Mouse (Mus musculus): ENCODE results near the gene 4930558K02Rik.

Gene 4930558K02Rik

DNA sequence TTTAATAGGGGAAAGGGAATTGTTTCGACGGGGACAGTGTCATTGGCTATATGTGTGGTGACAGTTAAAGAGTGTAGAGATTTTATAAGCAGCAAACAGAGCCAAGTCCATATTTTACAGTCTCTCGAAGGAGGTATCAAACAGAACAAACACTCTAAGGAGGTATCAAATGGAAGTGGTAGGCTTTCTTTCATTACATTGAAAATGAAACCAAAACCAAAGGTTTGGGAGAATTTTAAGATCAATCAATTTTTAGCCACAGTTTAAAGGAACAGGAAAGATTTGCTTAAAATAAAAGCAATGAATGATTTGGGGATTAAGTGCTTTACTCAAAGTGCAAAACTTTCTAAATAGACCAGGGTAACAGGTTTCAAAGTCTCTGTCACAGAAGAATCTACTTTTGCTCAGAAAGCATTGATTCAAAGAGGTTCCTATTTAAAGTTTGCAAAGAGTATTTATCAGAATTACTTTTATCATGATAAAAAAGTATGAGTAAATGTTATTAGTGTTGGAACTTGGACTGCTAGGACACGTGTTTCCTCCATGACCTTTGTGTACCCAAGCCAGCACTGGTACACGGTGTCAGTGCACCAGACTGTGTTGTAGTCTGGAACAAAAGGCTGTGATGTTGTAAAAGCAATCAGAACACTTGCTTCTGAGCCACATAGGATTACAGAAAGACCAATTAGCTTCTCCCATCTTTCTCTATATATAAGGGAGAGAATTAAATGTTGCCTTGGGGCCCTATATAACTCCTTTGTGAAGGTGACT is 28.2 kb downstream of the 4930558K02Rik start:
- DNase-seq: no peak

- DNase-seq: no peak
Measured at GRCm38 (mm10) chr1:161942082-161942481, 37.4 kb downstream of the 4930558K02Rik start.

DNA sequence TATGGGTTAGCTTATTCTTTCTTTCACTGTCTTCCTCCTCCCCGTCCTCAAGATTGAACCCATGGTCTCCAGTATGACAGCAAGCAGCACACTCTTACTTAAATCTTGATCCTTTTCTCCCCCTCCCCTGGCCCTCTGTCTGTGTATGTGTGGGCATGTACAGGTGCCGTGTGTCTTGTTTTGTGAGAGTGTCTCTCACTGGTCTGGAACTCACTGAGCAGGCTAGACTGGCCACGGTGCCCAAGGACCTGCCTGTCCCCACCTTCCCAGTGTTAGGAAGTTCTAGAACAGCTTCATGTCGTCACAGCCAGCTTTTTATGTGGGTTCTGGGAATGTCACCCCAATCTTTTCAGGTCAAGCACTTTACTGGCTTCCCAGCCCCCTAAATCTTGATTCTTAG is 47.1 kb downstream of the 4930558K02Rik start:
- DNase-seq: no peak

- no peak for DNase-seq
Measured at GRCm38 (mm10) chr1:161931817-161932216, 47.6 kb downstream of the 4930558K02Rik start.

DNA sequence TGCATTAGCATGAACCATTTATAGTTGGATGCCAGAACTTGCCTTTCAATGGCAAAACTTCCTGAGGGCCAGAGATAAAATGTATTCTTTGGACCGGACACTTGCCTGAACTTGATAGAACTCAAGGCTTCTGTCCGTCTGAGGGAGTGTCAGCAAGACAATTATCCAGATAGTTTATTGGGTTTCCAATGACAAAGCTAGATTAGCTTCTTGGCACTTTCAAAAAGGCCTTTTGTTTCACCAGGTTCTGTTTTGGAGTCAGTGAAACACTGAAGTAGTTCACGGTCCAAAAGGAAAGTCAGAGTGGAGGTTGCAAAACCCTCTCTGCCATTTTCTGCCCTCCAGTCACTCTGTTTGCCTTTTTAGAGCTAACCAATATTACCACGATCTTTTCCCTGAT is 48.1 kb downstream of the 4930558K02Rik start:
- DNase-seq: no peak

GRCm38 (mm10) chr1:161927976-161928375 is 51.5 kb downstream of the 4930558K02Rik start:
- DNase-seq: no peak

- no peak for DNase-seq
Measured at GRCm38 (mm10) chr1:161925281-161925805, 54.1 kb downstream of the 4930558K02Rik start.

- DNase-seq: no peak
Measured at GRCm38 (mm10) chr1:161924321-161924720, 55.1 kb downstream of the 4930558K02Rik start.

- DNase-seq: no peak
Measured at GRCm38 (mm10) chr1:161921928-161922327, 57.5 kb downstream of the 4930558K02Rik start.

- no peak for DNase-seq
Measured at GRCm38 (mm10) chr1:161920475-161921454, 58.7 kb downstream of the 4930558K02Rik start.

DNA sequence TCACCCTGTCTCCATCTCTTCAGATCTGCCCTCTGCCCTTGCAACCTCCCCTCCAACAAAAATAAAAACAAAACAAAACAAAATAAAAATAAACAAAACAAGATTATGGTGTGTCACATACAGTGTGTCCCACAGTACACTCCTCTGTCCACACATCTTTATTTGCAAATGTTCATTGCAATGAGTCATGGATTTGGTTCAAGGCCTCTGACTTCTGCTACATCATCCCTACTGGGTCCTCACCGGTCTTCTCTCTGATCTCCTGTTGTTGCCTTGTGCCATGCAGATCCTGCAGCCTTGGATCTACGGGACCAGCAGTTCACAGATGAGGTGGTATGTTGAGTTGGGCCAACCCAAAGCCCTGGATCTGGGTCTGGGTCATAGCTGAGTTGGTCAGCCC is 59.8 kb downstream of the 4930558K02Rik start:
- no peak for DNase-seq

DNA sequence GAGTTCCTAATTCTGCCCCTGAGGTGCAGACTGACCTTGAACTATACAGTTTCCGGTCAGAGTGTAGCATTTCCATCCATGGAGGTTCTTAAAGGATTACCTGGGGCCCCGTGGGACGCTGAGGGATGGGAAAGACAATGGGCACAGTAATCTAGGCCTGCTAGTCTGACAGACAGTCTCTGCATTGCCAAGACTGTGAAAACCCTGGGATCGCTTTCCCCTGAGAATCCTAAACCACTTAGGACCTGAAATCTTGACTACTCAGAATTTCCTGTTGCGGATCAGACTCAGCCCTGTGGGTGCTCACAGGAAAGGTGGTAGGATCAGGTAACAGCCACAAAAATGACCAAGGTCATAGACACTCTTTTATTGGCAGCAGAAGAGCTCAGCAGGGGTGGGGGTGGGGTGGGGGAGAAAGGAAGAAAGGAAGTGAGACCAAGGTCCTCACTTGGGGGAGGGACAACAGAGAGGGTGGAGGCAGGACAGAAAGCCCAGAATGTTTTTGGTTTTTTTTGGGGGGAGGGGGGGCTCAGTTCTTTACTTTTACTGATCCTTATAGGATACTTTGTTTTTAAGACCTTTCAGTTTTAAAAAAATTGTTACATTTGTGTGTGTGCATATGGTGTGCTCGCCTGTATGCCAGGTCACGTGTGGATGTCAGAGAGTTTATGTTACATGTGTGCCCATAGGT is 60.6 kb downstream of the 4930558K02Rik start:
- no peak for DNase-seq

DNA sequence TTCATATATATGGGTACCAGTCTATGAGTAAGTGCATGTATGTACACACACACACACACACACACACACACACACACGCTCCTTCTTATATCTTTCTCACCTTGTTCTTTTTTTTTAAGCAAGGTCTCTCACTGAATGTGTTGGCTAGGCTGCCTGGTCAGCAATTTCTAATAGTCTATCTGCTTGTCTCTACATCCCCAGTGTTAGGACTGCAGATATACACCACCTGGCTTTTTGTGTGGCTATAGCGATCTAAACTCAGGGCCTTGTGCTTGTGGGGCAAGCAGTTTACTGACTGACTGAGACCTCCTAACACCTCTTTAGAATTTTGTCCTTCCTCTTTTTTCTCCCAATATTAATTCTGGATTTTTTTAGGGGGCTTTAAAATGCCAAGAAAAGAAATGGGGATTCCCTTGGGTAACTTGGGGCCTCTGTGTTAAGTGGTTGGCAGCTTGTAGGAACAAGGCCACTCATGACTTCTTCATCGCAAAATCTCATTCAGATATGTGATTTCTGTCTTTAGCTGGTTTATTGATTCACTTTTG is 61.4 kb downstream of the 4930558K02Rik start:
- DNase-seq: no peak

DNA sequence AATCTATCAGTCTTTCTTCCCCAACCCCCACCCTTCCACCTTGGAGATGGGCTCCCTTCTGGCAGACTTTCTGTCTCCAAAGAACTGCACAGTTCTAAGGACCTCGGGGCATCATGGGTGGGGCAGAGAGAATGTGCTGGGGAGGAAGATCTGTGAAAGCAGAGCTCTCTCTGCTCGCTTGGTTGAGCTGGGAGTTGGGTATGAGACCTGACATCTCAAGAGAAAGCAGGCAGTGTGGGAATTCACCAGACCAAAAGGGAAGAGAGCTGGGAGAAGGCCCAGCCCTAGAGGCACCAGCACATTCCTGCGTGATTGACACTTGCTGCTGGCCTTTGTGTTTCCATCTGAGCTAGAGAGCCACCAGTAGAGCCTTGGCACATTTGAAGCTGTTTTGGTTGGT is 63.4 kb downstream of the 4930558K02Rik start:
- no peak for DNase-seq

DNA sequence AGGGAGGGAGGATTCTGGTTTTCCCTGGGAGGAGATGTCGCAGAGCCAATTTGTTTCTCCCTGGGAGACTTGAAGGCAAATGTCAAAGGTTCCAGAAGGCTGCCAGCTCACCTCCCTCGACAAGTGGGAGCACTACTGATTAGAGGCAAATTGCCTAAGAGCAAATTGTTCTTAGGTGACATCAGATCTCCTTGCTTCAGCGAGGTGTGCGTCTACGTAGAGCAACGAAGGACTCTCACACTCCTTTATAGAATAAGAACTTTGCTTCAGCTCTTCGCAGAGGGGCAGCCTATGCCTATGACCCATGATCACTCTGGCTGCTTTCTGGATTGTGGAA is 65.8 kb downstream of the 4930558K02Rik start:
- DNase-seq: no peak

DNA sequence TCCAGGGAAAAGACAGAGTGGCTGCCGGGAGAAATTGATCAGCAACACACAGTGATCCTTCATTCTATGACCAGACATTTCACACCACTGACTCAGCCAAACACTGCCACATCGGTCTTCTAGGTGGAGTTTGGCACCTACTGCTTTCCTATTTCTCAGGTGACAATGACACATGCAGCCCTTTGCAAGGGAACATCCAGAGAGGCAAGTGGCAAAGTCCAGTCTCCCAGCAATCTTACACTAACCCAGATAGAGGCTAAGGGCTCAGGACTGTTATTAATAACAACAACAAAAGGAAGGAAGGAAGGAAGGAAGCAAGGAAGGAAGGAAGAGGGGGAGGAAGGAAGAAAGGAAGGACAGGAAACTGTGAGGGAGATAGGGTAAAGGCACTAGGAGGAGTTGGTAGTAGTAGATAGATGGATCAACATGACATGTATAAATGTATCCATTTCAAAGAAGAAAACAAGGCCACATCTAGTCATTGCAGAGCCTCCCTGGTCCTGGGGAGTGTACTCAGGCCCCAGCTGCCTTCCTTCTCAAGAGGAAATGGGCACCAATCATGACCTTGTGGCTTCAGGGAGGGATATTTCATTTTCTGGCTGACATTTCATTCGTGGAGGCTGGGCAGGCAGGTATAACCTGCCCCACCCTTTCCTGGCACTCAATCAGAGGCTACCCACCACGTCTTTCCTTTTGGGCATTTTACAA is 66.3 kb downstream of the 4930558K02Rik start:
- no peak for DNase-seq

DNA sequence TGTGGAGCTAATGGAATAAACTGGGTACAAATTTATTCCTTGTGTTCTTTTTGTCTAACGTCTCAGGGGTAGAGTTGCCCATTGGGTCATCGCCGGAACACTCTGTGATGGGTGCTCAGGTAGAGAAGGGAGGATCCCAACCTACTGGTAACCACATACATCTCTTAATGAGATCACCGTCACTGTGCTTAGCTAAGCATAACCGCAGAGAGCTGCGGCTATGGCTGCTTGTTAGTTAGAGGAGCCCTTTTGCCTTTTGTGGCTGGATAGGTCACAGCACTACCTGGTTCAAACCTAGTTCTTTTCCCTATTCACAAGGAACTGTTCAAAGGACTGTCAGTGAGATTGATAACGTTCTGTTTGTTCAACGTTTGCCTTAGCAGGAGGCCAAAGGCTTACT is 70.4 kb downstream of the 4930558K02Rik start:
- no peak for DNase-seq

DNA sequence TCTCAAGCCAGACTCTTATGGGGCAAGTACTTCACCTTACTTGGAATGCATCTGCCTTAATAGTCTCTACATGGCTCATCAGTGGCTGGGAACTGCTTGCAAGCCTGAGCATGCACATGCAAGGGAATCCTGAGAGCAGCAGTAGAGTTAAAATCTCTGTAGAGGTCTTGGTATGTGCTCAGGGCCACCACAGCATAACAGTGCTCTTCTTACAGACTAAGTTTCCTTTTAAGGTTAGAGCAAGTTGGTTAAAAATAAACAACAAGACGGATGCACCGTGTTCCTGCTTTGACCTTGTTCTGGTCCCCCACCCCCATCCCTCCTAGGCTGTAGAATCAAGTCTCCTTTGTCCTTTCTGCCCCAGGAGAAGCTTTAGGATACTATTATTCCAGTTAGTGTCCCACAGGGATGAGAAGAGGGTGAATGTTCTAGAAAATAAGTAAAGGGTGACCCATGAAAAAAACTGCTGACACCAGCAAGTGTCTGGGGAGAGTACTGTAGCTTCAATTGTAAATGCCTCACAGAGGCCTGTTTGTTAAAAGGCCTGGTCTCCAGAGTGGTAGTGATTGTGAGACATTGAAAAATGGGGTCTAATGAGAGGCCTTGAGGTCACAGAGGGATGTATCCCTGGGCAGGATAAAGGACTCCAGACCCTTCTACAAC is 71.5 kb downstream of the 4930558K02Rik start:
- DNase-seq: no peak

DNA sequence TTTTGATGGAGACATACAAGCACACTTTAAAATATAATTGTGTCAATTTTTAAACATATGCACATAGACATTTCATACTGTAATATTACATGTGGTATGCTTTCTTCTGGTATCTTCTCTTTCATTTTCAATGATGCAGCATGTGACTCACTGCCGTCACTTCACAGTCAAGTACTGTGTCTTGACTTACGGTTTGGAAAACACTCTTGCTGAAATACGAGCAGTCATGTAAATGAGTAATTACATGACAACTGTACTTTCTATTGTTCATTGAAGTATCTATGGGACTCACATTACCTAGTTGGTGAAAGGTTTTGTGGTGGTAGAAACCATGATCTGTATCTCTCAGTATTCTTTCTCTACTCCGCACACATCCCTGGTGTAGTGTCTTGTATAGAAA is 72.3 kb downstream of the 4930558K02Rik start:
- DNase-seq: no peak

- no peak for DNase-seq
Measured at GRCm38 (mm10) chr1:161902692-161903452, 76.6 kb downstream of the 4930558K02Rik start.

DNA sequence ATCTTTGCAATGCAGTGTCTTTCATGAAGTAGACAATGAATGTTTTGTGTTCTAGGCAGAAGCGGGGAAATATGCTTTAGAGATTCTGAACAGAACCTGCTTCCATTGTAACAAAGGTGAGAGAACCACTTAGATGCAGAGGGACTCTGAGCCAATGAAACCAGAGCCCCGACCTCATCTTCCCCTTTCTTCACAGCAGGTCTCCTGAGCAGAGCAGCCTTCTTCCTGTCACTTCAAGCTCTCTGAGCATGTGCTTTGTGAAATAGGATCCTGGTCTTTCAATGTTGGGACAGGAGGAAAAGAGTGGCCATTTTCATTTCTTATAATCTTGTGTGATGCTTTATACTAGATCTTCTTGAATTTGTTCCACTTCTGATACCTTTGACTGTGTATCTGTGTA is 79.3 kb downstream of the 4930558K02Rik start:
- DNase-seq: no peak

Data from right cerebral cortex, adult 18-20 months (tissue).